Mouse (Mus musculus): ENCODE results near the gene Mipol1. TPM values are rescaled to one million over a fixed set of nuclear protein-coding genes. Genes with fewer than 3 reads are reported as not detected.

Mipol1 gene
- total RNA-seq, 2 experiments from 2014 or later = 5.2 to 8.8 TPM

DNA sequence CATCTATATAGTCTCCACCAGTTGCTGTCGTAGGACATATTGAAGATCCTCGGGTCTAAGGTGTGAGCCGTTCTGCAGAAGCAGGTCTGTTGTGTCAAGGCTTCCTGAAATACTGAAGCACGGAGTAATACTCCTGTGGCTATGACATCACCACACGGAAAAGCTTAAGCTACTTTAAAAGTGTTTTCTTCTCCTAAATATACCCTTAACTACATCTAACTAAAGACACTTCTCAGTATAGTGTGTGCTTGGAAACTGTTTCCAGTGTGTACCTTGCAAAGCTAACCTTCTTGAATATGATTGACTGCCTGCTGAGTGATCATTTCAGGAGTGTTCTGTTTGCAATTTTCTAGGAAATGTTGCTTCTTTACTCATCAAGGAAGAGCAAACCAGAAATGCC lies 281.3 kb downstream of the Mipol1 start:
- ATAC-seq (replicated peaks; ENCODE audit: poor library complexity) = no peak

DNA sequence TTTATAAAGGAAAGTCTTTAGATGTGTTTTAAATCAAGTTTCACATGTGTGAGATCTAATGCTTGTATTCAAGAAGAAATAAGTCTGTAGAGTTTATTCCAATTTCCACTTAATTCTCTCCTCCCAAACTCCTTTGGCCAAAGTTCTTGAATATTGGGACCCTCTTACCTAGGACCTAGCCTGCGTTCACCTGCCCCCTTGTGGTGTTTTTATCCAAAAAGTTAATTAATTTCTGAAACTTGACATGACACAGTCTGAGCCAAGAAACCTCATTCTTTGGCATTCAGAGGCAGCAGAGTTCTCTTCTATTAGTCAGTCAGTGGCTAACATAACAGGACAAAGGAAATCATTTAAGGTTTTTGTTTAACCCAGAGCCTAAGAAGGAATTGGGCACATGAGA lies 284.3 kb downstream of the Mipol1 start:
- no peak for ATAC-seq (replicated peaks; ENCODE audit: poor library complexity)

DNA sequence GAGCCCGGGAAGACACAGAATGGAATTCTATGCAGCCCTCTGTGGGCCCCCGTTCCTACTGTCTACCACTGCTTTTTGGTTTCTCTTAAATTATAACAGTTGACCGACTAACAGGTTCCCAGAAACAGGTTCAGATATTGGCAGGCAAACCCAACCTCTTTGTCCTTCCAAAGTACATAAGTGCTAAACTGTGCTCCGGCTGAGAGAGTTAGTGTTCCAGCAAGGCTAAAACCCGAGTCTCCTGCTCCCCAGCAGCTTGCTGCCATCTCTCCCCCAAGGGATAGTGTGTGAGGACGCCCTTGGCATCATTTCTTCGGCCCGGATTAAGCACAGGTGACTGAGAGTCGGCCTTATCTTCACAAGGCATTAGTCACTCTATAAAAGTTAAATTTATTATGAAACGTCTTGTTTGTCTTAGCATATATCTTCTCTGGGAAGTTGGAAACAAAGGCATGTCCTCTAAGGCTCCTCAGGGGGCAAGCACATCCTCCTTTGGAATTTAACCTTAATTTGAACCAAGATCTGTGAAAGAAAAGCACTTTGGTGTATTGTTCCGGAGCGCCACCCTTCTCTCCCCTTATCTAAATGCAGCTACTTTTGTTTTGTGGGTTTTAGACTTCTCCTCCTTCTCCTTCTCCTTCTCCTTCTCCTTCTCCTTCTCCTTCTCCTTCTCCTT lies 285.6 kb downstream of the Mipol1 start:
- no peak for ATAC-seq (replicated peaks; ENCODE audit: poor library complexity)

DNA sequence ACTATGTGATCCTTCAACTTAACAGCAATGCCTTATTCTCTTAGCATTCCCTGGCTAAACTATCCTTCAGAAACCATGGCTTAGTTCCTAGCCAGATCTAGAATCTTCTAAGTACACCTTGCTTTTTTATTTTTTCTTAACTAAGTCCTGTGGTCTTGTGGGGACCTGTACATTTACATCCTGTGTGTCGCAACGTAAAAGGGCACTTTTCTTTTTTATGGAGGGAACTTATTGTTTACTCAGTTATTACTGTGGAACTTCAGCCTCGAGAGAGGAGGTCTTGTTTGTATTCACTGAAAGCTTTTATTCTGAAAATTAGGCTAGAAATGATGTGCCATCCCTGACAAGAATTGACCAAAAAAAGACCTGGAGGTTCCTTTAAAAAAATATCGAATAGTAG lies 298.1 kb downstream of the Mipol1 start:
- ATAC-seq (replicated peaks; ENCODE audit: poor library complexity) = no peak

DNA sequence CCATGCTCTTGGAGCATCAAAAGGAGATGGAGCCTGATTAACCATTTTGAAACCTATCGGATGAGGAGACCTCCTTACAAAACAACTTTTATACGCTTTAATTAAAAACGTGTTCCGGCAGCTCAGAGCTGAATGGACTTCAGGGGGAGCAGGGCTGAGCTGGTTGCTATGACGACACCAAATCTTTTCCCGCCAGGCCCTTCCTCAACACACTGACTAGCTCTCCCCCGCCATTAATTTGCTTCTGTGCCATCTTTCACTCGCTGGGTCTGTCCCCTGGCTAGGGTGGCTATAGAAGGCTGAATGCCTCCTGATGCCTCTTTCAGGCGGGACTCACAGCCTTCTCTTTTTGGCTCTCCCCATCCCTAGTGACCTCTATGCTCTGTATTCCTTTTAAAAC lies 300.2 kb downstream of the Mipol1 start:
- no peak for ATAC-seq (replicated peaks; ENCODE audit: poor library complexity)

DNA sequence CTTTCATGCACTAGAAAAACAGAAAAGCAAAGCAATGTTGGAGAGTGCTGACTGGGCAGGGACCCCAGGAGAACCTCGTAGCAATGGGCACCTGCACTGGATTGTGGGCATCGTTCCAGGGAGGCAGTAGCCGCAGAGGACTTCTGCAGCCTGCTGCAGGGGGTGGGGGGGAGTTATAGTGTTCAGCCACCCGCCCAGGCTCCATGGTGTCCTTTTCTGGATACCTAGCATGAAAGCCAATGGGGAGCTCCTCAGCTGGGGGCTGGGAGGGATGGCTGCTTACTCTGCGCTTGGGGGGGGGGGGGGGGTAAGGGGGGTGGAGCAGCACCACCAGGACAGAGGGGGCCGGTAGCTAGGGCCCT lies 304.3 kb downstream of the Mipol1 start:
- no peak for ATAC-seq (replicated peaks; ENCODE audit: poor library complexity)

DNA sequence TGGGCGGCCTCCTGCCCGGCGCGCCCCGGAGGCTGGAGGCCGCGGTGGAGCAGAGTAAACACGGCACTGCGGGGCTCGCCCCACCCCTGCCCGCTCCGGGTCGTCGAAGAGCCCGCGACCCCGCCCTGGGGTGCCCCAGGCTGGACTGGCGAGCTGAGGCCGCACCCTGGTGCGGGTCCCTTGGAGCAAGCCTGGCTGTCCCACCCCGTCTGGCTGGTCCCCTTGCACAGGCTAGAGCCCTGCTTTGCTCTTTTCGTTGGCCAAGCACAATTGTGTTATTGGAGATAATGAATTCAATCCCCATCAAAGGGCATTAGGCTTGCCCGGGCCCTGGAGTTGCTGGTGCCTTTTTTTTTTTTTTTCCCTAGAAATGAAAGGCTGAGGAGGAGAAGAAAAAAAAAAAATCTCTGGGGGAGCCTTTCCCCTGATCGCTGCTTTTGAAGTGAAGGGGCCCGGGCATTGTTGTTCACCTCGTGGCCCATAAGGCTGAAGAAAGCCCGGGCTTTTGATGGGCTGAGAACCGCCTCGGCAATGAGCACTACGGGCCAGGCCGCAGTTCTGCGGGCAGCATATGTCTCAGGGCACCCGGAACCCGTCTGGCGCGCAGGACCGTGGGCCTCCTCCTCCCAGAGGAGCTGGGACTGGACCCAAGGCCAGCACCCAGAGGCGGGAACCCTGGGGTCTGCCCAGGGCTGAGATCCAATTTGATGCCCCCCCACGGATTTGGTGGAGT lies 304.8 kb downstream of the Mipol1 start:
- 0 out of 2 replicates have a peak, but pooled peaks have one; percentile 4 for ATAC-seq (replicated peaks; ENCODE audit: poor library complexity)

DNA sequence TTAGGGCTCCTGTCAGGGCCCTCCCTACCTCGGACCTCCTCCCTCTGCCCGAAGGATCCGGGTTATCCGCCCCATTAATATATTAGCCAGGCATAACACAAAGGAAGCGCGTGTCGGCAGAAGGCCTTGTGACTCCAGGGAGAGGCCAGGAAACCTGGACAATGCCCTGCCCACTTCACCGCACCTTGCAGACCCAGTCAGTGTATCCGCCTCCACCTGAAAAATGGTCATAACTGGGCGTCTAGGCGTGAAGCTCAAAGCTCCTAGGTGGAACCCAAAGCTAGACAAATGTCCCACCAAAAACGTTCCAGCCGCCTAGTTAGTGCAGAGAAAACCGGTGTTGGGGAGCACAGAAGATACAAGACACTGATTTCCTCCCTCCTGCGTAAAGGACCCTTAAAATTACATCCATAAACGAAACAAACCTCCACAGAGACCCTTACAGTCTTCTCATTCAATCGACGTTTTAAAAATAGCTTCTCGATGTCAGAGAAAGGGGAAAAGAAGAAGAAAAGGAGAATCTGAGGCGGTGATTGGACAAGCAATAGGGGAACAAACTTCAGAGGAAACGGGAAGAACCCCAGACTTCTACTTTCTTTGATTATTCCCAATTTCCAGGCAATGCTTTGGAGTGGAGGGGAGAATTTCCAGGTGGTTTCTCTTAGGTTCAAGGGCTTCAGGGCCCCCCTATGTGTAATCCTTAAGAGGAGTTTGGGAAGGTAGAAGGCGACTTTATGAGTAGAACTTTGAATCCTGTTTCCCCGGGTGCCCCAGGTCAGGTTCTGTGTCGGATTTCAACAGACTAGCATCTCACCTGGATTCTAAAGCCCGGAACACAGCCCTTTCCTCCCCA lies 306.1 kb downstream of the Mipol1 start:
- no peak for ATAC-seq (replicated peaks; ENCODE audit: poor library complexity)

DNA sequence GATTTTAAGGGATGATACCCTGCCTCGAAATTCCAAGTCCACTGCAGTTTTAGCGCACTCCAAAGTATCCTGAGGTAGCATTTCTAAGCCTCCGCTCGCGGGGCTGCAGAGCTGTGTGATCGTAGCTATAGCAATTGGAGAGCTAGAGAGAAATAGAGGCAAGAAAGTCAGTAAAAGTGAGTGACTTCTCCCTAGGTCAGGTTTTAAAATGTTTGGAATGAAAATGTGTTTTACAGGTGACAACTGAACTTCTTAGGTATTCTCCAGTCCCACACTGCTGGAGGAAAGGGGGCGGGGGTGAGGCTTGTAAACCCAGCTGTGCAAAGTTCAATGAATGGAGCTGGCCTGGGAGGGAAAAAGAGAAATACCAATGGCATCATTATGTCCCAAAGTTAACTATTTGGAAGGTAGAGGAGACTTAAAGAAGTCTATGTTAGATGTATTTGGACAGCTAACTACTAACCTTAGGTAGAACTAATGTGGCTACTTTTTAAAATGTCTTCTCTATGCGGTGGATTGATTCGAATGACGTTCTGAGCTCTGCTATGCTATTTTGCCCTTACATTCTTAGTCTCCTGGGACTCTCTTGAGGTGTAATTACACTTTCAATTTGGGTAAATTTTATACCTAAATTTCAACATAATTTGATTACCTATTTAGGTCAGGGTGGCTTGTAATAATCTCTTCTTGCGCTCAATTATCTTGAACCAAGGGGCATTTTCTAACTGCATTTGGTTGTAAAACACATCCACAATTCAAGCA lies 306.9 kb downstream of the Mipol1 start:
- no peak for ATAC-seq (replicated peaks; ENCODE audit: poor library complexity)

DNA sequence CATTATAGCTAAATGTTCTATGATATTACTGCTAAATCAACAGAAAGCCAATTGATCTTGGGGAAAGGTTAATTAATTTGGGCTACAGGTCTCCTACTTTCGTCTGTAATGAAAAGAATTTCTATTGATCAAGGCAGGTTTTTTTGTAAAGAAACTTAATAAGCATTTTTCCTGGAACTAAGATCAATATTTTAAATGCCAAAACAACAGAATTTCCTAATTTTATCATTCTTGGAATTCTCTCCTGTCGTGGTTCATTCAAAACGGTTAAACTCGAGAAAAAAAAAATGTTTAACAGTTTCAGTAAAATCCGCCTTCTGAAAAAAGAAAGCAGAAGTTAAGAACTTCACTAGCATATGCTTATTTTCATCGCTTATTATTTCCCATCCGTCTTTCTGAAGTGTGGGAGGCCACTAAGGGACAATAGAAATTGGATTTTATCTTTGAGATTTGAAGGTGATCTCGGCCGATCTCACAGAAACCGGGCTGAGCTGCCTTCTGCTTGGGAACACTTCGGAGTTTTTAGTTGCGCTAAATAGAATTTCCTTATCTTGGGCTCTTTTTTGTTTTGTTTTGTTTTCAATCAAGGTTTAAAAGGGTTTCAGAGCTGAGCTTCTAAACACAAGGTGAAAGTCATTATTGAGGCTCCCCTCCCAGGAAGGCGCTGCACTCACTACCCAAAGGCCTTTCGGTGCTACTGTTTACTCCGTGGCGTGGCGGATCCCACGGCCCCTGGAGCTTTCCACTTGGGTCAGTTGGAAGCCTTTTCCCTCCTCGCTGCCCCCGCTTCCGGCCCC lies 307.8 kb downstream of the Mipol1 start:
- ATAC-seq (replicated peaks; ENCODE audit: poor library complexity) = no peak

DNA sequence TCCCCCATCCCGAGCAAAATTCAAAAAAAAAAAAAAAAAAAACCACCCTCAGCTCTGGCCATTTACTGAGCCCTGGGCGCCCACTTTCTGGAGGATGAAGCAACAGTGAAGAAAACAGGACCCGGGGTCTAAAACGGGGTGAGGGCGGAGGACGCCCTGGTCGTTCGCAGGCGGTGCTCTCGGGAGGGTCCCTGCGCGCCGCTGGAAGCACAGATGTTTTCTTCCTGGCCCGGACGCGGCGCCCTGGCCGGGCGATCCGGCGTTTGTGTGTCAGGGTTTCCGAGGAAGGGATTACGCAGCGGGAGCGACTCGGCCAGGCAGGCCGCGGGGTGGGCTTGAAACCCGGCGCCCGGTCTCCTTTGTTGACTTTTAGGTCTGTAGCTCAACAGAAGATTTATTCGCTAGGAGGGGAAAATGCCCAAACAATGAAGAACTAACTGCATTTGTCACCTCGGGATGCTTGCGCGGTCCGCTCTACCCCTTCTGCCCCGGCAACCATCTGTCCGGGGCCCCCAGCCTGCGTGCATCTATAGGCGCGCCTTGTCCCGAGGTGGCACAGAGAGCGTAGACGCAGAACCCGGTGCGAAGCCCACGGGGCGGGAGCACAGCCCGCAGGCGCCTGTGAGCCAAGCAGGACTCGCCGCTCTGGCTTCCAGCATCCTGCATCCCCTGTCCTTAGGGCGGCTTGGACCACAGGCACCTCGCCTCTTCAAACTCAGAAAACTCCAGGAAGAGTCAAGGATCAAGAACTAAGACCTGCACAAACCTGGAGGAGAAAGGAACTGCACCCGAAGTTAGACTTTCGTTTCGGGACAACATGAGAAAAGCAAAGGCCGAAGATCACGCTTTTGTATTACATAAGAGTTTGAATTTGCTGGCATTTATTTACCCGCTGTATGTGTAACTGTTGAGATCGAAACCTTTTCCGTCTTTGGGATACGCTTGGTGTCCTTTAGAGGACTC lies 308.6 kb downstream of the Mipol1 start:
- ATAC-seq (replicated peaks; ENCODE audit: poor library complexity) = no peak; the same call in 1 of the 2 replicates

DNA sequence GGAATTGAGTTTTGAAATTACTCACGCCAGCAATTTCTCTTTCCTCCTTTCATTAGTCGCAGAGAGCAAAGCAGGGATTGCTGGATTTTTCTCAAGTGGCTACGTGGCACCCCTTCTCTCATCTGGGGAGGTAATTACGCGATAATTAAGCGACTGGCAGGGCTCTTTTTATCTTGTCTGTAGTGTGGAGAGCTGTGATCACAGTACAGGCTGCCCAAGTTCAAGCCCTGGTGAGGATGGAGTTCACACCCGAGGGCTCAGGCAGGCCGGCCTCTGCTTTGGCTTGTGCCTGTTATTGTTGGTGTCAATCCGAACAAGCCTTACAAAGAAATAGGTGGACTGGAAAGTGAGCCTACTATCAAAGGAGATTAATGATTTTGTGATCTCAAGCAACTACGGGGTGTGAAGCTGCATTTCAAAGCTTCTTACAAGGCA lies 309.3 kb downstream of the Mipol1 start:
- no peak for ATAC-seq (replicated peaks; ENCODE audit: poor library complexity)

DNA sequence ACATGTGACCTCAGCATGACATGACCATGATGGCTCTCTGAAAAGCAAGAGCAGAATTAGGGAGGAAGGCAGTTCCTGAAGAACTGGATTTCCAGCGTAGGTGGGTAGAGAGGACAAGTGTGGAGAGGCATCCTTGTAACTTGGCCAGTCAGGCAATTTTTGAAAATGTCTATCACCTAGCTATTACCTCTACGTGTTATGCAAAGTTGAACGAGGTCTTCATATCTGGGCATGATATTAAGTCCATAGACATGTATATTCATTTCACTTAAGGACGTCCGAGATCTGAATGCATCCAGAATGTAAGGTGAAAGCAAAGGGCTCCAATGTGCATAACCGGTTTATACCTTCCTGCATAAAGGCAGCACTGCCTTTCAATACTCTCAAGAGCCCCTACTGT lies 310.9 kb downstream of the Mipol1 start:
- ATAC-seq (replicated peaks; ENCODE audit: poor library complexity) = no peak

DNA sequence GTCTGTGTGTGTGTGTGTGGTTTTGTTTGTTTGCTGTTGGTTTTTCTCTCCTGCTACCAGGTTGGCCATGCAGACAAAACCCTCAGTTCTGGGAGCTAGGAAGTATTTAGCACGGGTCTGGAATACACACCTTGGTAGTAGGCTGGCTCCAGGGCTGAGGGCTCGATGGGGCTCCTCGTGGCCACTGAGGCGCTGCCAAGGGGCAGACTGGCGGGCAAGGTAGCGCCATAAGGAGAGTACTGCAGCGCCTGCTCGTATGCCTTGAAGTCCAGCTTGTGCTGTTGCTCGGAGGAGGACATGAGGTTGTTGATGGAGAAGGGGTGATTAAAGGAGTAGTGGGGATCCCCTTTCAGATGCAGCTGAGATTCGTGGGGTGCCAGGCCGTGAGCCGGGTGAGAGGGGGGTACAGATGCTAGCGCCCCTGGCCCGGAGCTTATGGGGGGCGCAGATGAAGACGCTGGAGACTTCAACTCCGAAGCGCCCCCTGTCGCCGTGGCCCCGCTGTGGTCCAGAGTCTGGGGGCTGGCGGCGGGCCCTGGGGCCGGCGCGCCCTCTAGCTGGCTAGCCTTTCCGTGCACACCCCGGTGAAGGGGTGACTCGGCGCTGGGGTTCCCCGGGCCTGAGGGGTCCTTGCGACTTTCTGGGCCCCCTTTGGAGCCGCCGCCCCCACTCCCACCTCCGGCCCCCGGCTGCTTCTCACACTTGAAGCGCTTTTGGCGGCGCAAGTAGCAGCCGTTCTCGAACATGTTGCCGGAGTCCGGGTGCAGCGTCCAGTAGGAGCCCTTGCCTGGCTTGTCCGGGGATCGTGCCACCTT lies 311.9 kb downstream of the Mipol1 start:
- no peak for ATAC-seq (replicated peaks; ENCODE audit: poor library complexity)

DNA sequence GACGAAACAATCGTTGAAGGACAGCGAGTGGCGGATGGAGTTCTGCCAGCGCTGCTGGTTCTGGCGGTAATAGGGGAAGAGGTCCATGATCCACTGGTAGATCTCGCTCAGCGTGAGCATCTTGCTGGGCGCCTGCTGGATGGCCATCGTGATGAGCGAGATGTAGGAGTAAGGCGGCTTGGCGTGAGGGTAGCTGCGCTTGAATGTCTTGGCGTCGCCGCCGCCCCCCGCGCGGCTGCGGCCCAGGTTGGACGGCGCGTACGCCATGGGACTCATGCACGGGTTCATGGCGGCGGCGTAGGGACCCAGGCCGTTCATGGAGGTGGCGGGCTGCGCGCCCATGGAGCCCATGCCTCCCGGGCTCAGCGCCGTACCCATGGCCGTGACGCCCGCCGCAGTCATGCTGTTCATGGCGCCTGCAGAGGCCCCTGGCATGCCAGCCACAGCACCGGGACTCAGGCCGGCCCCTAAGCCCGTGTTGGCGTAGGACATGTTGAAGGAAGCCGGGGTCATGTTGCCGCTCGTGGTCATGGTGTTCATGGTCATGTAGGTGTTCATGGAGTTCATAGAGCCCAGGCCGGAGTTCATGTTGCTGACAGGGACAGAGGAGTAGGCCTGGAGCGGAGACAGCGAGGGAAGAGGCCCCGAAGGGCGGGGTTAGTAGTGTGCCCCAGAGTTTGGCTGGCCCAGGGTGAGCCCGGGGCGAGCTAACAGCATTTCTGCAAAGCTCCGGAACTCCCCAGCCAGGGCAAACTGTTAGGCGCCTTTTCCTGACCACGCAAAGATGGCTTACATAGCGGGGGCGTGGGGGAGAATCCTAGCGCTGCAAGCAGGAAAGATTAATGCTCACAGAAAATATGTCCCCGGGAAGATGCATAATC lies 312.8 kb downstream of the Mipol1 start:
- no peak for ATAC-seq (replicated peaks; ENCODE audit: poor library complexity)

DNA sequence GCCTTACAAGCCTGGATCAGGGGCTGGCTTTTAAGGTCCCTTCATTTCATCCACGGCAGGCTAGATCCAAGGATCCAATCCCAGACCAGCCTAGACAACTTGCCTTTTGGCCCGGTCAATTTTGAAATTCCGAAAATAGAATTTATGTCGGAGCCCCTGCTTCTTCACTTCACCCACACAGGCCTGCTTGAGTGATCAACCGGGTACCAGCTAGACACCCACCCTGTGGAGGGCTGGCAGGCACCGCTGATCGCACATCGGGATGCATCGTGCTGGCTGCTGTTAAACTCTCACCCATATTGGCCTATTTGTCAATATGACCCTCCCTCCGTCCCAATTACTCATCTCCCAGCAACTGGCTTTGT lies 313.4 kb downstream of the Mipol1 start:
- ATAC-seq (replicated peaks; ENCODE audit: poor library complexity) = no peak
